Mouse (Mus musculus): ENCODE measurements around the gene Slc6a9. TPM values are rescaled to one million over a fixed set of nuclear protein-coding genes. Genes with fewer than 3 reads are reported as not detected.

The Slc6a9 gene
- polyA plus RNA-seq, 2 experiments, result 31.5 to 56.3 TPM

DNA sequence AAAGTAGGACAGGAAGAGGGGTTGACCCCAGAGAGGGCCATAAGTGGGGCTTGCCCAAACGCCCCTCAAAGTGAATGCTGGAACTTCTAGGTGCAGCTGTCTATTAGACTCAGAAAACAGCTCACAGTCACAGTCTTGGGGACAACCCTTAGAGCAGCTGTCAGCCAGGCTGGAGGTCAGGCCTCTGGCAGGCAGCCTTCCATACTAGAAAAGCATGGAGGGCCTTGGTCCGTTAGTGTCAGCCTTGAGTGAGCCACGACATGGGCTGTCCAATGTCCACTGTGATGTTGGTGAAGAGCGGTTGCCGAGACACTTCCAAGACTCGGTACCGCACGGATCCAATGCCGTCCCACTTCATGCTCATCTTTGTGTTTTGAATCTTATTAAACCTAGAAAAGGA is 39.3 kb downstream of the Slc6a9 start:
- peaks cover 8% of the 10 kb centered on the region for H3K36me3 ChIP-seq (replicated peaks; ENCODE audit: control insufficient read depth, insufficient read depth, low read depth)
- H3K27me3 ChIP-seq (ENCODE audit: control insufficient read depth, insufficient read depth, low read length), result no peaks in the 10 kb centered on the region
- DNase-seq (ENCODE audit: low read depth in 3 of 3, low spot score in 3 of 3), result no peak
- H3K9me3 ChIP-seq (ENCODE audit: control insufficient read depth, low read length), result no peaks in the 10 kb centered on the region
- H3K4me3 ChIP-seq (ENCODE audit: insufficient read depth in 1 of 2, low read depth in 2 of 2, low read length in 2 of 2), result no peak overlapping the region
- no peak for TF ChIP-seq EP300 (IDR thresholded peaks at IDR 0.05; ENCODE audit: low read depth)
- no peak for TF ChIP-seq CTCF (IDR thresholded peaks at IDR 0.05; ENCODE audit: low read depth)
- 88% methylated on average over 9 of the region's 9 CpGs for WGBS (ENCODE audit: insufficient replicate concordance)
- H3K4me2 ChIP-seq (ENCODE audit: low read depth), result no peak overlapping the region
- H3K9ac ChIP-seq (replicated peaks), result no peak overlapping the region
- ATAC-seq (ENCODE audit: insufficient read depth), result no peak
- H3K4me1 ChIP-seq (replicated peaks; ENCODE audit: control insufficient read depth in 2 of 2, insufficient read depth in 2 of 2, low read length in 1 of 2), result peaks cover 11 to 24% of the 10 kb centered on the region in 2 experiments
- H3K27ac ChIP-seq, result no peak overlapping the region

DNA sequence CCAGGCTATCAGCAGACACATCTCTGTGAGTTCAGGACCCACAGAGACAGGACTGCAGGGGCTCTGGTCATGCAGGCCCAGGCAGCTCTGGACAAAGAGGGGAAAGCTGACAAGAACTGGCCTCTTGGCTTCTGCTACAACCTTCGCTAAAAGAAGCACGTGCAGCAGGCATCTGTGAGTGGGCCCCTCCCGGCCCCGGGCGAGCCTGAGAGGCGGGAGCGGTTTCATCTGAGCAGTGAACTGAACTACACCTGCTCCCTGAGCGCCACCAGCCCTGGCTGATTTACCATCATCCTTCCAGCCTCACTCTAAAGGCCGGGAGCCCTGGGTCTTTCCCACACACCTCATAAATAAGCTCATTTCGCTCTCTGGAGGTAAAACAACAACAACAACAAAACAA is 44.0 kb downstream of the Slc6a9 start:
- DNase-seq (ENCODE audit: low read depth in 3 of 3, low spot score in 3 of 3), result no peak

DNA sequence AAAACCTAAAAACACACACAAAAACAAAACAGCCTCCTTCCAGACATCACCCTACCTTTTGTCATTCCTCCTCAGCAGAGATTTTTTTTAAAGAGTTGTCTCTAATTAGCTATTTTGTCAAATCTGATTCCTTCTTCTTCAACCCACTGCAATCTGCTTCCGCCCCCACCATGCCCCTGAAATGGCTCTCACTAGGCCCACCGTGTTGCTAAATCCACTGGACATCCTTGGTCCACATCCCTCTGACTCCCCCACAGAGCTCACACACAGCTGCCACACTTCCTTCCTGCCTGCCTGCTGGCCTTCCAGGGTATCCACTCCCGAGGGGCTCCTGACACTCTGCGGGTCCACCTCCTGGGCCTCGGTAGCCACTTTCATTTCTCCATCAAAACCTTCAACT is 44.4 kb downstream of the Slc6a9 start:
- Histone ChIP-seq H3K9me3 (ENCODE audit: control insufficient read depth, low read length) (no peaks in the 10 kb centered on the region), H3K4me1 (replicated peaks; ENCODE audit: control insufficient read depth in 2 of 2, insufficient read depth in 2 of 2, low read length in 1 of 2) (peaks cover 0 to 3% of the 10 kb centered on the region in 2 experiments; a peak in 2 of 4 replicates), H3K27ac (no peak overlapping the region), H3K4me3 (ENCODE audit: insufficient read depth in 1 of 2, low read depth in 2 of 2, low read length in 2 of 2) (no peak overlapping the region), H3K27me3 (ENCODE audit: control insufficient read depth, insufficient read depth, low read length) (peaks cover 20% of the 10 kb centered on the region), H3K36me3 (replicated peaks; ENCODE audit: control insufficient read depth, insufficient read depth, low read depth) (no peaks in the 10 kb centered on the region; the same call in 1 of the 2 replicates), H3K9ac (replicated peaks) (no peak overlapping the region), H3K4me2 (ENCODE audit: low read depth) (no peak overlapping the region)
- WGBS (ENCODE audit: insufficient replicate concordance), result 48% methylated on average over 5 of the region's 5 CpGs
- DNase-seq (ENCODE audit: low read depth in 3 of 3, low spot score in 3 of 3) (no peak), ATAC-seq (ENCODE audit: insufficient read depth) (no peak)
- TF ChIP-seq CTCF (IDR thresholded peaks at IDR 0.05; ENCODE audit: low read depth), result no peak
- TF ChIP-seq EP300 (IDR thresholded peaks at IDR 0.05; ENCODE audit: low read depth), result no peak

More for the DNA sequence above, 44.0 kb downstream of the Slc6a9 start:
- ATAC-seq (ENCODE audit: insufficient read depth), result no peak
- no peak overlapping the region for H3K27ac ChIP-seq
- peaks cover 17% of the 10 kb centered on the region for H3K27me3 ChIP-seq (ENCODE audit: control insufficient read depth, insufficient read depth, low read length)
- no peaks in the 10 kb centered on the region for H3K4me1 ChIP-seq (replicated peaks; ENCODE audit: control insufficient read depth in 2 of 2, insufficient read depth in 2 of 2, low read length in 1 of 2)
- no peak overlapping the region for H3K4me3 ChIP-seq (ENCODE audit: insufficient read depth in 1 of 2, low read depth in 2 of 2, low read length in 2 of 2)
- WGBS (ENCODE audit: insufficient replicate concordance), result 67% methylated on average over 10 of the region's 10 CpGs
- TF ChIP-seq CTCF (IDR thresholded peaks at IDR 0.05; ENCODE audit: low read depth), result no peak
- no peak for TF ChIP-seq EP300 (IDR thresholded peaks at IDR 0.05; ENCODE audit: low read depth)
- H3K4me2 ChIP-seq (ENCODE audit: low read depth), result no peak overlapping the region
- no peak overlapping the region for H3K9ac ChIP-seq (replicated peaks)
- no peaks in the 10 kb centered on the region for H3K36me3 ChIP-seq (replicated peaks; ENCODE audit: control insufficient read depth, insufficient read depth, low read depth)
- no peaks in the 10 kb centered on the region for H3K9me3 ChIP-seq (ENCODE audit: control insufficient read depth, low read length)

DNA sequence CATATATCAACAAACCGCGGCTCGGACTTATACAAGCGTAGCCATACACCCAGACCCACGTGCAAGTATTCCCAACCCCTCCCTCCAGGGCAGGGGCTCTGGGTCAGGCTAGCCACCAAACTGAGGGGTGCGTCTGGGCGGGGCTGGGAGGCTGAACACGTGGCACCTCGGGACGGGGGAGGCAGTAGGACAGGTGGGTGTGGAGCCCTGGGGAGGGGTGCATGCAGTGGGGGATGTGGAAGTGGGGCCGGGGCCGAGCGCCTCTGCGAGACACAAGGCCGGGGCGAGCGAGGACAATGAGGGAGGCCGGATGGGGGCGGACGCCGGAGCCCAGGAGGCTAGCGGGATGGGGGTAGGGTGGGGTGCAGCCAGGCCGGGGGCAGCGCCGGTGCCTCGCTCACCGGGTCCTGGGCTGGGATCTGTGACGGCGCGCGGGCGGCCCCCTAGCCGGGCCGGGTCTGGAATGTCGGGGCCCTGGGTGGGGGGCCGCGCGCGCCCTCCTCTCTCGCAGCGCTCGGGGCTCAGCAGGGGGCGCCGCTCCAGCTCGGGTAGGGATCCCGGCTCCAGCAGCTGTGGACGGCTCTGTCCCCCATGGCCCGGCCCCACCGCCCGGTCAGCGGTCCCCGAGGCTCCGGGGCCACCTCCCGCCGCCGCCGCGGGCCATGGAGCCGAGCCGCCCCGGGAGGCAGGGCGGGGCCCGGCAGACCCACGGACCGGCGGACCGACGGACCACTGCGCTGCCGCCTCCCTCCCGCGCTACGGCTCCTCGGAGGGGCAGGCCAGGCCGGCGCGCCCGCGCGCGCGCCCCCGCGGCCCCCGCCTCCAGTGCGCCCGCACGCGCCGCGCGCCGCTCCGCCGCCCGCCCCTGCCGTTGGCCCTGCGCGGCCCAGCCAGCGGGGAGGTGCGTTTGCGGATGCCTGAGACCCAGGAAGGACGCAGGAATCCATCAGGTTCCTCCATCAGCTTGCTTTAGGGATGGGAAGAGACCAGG is 48.7 kb downstream of the Slc6a9 start, which contains the start of gene B4galt2:
B4galt2 (minus strand) TSS at position 787 of the 991 bp plus-strand sequence.
- H3K4me1 ChIP-seq (replicated peaks; ENCODE audit: control insufficient read depth in 2 of 2, insufficient read depth in 2 of 2, low read length in 1 of 2), result peaks cover 8 to 12% of the 10 kb centered on the region in 2 experiments
- no peak for ATAC-seq (ENCODE audit: insufficient read depth)
- DNase-seq (ENCODE audit: low read depth in 3 of 3, low spot score in 3 of 3), result no peak
- peak within 1 kb of the TSS; percentile 38 for H3K9ac ChIP-seq (replicated peaks)
- H3K36me3 ChIP-seq (replicated peaks; ENCODE audit: control insufficient read depth, insufficient read depth, low read depth), result peaks cover 21% of the 10 kb centered on the region
- H3K27me3 ChIP-seq (ENCODE audit: control insufficient read depth, insufficient read depth, low read length), result peaks cover 20% of the 10 kb centered on the region
- H3K4me3 ChIP-seq (ENCODE audit: insufficient read depth in 1 of 2, low read depth in 2 of 2, low read length in 2 of 2), result peak within 1 kb of the TSS; percentile 57 to 62
- no peak within 1 kb of the TSS for H3K27ac ChIP-seq
- TF ChIP-seq CTCF (IDR thresholded peaks at IDR 0.05; ENCODE audit: low read depth) (no peak), EP300 (IDR thresholded peaks at IDR 0.05; ENCODE audit: low read depth) (no peak)
- H3K4me2 ChIP-seq (ENCODE audit: low read depth), result peak within 1 kb of the TSS; percentile 77
- WGBS (ENCODE audit: insufficient replicate concordance), result 2% methylated on average over 82 of the region's 103 CpGs
- no peaks in the 10 kb centered on the region for H3K9me3 ChIP-seq (ENCODE audit: control insufficient read depth, low read length)

DNA sequence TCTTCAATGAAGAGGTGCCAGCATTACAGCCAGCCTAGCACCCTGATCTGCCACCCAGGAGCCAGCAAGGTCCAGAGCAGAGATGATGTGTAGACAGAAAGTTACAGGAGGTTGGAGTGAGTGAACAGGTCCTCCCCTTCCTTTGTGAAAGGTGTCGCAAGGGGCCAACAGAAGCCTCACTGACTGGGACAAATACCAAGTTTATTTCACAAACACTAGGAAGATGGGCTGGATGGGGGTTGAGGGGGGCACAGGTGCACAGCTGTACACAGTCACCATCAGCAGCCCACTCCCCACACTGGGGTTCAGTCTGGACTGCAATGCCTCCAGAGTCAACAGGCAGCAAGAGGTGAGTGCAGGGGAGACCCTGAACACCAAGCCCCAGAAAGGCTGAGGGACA is 49.8 kb downstream of the Slc6a9 start:
- DNase-seq (ENCODE audit: low read depth in 3 of 3, low spot score in 3 of 3), result no peak
- Histone ChIP-seq H3K9me3 (ENCODE audit: control insufficient read depth, low read length) (no peaks in the 10 kb centered on the region), H3K4me3 (ENCODE audit: insufficient read depth in 1 of 2, low read depth in 2 of 2, low read length in 2 of 2) (no peak overlapping the region), H3K9ac (replicated peaks) (no peak overlapping the region), H3K4me1 (replicated peaks; ENCODE audit: control insufficient read depth in 2 of 2, insufficient read depth in 2 of 2, low read length in 1 of 2) (peaks cover 8 to 12% of the 10 kb centered on the region in 2 experiments), H3K4me2 (ENCODE audit: low read depth) (peak overlapping the region; percentile 77), H3K36me3 (replicated peaks; ENCODE audit: control insufficient read depth, insufficient read depth, low read depth) (peaks cover 21% of the 10 kb centered on the region), H3K27me3 (ENCODE audit: control insufficient read depth, insufficient read depth, low read length) (peaks cover 20% of the 10 kb centered on the region), H3K27ac (no peak overlapping the region)
- ATAC-seq (ENCODE audit: insufficient read depth), result no peak
- 79% methylated on average over 1 of the region's 1 CpGs for WGBS (ENCODE audit: insufficient replicate concordance)
- TF ChIP-seq EP300 (IDR thresholded peaks at IDR 0.05; ENCODE audit: low read depth), result no peak
- TF ChIP-seq CTCF (IDR thresholded peaks at IDR 0.05; ENCODE audit: low read depth), result no peak
